Mouse (Mus musculus) spleen, postnatal 36 days (tissue): ENCODE measurements at regions not wholly inside any gene's neighbourhood (a gene's known extent, or its start where the extent isn't known, plus 50 kb on each side); places are given as distances from the start of the nearest gene placed in this dataset.
"Not testable (repeated sequence)": the region's sequence is repeated elsewhere in the genome, so short reads cannot be mapped to it uniquely, and the experiment has no call there.

Source experiments
- DNase-seq, 2 experiments: peaks; one replicate each; pipeline ENCODE4 v3.0.0; 2022; ENCODE audit warnings: low spot score in 2 of 2, mixed read lengths in 1 of 2

- DNase-seq = no peak
Observed at GRCm38 (mm10) chr16:73182776-73183175, 874.7 kb downstream of the Robo1 start.

- no peak for DNase-seq
Observed at GRCm38 (mm10) chr16:73182258-73182657, 874.2 kb downstream of the Robo1 start.

- no peak for DNase-seq
Observed at GRCm38 (mm10) chr16:73155447-73155846, 847.3 kb downstream of the Robo1 start.

- not testable (repeated sequence) for DNase-seq
Observed at GRCm38 (mm10) chr16:73127927-73128326, 819.8 kb downstream of the Robo1 start.

- no peak for DNase-seq
Observed at GRCm38 (mm10) chr16:73120568-73120967, 812.5 kb downstream of the Robo1 start.

DNA sequence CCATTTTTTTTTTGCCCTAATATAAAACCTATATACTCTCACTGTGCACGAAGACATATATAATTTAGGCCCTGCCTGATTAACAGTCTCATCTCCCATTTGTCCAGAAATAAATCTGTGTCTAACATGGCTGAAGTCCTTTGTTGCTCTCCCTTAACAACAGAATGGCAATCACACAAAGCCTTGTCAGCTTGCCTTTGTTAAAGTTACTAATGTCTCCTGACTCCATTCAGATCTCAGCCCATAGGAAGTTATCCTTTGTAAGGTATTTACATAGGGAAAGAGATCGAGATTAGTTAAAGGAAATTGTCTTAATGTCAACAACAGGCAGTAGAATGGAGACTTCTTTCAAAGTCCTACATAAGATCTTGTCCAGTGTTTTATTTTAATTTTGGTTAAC is 809.2 kb downstream of the Robo1 start:
- no peak for DNase-seq

- no peak for DNase-seq
Observed at GRCm38 (mm10) chr16:73108021-73108452, 799.9 kb downstream of the Robo1 start.

- DNase-seq = no peak
Observed at GRCm38 (mm10) chr16:73107608-73108007, 799.5 kb downstream of the Robo1 start.

DNA sequence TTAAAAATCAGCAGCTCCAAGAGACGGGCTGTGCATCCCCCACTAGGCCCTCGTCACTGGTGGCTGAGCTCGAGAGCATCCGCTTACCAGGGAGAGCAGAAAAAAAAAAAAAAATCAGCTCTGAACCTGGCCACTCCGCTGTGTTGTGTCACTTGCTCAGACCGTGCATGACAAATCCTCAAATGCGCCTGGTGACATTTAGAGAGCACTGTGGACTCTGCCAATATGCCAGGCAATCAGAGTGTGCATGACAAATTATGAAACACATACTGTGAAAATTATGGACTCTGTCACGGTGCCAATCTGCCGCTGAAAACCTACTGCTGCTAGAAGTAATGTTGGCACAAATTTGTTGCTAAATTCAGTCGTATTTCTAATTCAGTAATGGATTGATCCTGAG is 797.4 kb downstream of the Robo1 start:
- DNase-seq = no peak

DNA sequence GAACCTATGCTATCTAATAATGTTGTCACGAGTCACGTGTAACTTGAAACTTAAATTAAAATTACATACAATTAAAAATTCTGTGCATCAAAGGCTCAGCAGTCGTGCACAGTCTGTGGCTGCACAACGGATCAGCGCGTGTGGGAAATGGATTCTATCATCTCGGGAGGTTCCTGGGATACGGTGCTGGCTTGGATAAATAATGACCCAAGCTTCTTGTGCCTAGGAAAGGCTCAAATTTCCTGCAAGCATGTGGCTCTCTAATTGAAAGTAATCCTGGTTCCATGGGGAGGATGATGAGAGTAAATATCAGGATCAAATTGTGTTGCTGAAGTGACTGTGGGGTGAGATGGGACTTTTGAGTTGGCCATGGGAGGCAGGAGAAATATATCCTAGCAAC is 792.2 kb downstream of the Robo1 start:
- no peak for DNase-seq

GRCm38 (mm10) chr16:73098760-73099159 is 790.7 kb downstream of the Robo1 start:
- no peak for DNase-seq

- DNase-seq = no peak
Observed at GRCm38 (mm10) chr16:73097176-73097575, 789.1 kb downstream of the Robo1 start.

DNA sequence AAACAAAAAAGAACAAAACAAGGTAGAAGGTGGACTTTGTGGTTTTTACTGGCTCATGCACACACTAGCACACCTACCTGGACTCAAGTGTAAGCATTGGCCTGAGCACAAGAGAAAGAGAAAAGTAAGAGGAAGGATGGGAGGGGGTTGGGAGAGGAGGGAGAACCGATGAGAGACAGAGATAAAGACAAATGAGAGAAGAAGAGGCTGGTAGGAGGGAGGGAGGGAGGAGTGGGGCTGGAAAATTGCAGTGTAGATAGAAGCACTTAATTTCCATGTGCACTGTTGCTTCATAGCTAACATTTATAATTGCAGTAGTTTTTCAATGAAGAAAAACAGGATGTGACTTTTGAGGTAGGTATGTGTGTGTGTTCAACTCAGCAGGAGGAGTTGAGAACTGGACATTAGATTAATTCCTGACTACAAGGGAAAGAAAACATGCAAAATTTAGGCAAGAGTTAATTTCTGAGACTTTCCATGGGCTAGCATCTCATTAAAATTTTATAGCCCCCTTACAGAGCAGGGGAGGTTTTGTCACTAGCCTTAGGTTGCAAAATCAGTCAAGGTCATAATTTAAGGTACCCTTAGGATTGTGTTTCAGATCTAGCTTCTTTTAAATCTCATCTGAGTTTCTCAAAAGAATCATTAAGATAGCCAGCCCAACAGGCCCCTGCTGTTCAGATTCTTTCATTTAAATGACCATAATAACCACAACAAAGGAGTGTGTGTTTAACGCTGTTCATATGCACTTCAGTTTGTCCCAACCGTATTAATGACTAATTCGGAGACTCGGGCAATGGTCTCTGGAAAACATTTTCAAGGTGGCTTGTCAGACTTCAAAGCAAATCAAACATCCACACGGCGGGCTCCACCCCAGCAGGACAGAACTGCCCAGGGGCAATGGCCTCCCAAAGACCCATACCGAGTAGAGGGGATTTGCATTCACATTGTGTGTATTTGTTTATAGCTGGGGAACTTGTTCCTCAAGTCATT is 788.3 kb downstream of the Robo1 start:
- DNase-seq = no peak
